Comparison of ENCODE assay signal across 20 mouse cellular contexts in the genomic region with DNA sequence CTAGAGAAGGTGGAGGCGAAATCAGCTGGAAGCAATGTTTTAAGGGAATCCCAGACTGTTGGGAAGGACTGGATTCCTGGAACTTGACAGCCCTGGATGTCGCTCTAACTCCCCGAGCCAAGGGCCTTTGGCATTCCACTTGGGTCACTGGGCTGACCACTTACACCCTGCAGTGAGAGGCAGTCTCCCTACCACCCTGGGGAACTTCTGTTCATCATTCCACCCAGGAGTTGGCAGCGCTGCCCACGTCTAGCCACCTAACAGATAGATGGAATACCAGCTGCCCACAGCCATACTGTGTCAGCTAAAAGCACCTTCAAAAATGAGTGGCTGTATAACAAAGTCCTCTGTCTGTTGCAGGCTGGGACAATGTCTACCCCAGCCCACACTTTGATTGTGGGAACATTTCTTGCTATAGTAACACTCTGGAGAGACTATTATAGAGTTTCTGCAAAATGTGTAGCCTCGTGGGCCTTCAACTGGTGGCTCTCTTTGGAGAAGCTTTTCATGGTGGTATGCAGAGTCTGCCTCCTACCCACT. TPM values are rescaled to one million over a fixed set of nuclear protein-coding genes. Genes with fewer than 3 reads are reported as not detected.
A peak's percentile ranks its signal among the peaks of the same experiment; 100 is the strongest.
DNase-seq lines count a peak whose midpoint lies in the region; ATAC-seq and TF ChIP-seq lines count a peak whose summit lies in the region.
"Had no signal": no experiment of that assay in that cellular context is flagged by ENCODE, and none has a peak within 500 bp of the region (broad histone marks: within the 10 kb centered on the region; RNA-seq: fewer than 3 reads in every experiment).

No protein-coding gene starts in this region.

- H3K4me3 ChIP-seq in heart, postnatal 0 days (ENCODE audit: low read depth, low read length) = no peak overlapping the region
- no peak overlapping the region for H3K4me3 ChIP-seq in heart, embryonic 11.5 days (ENCODE audit: low read depth, low read length)
- no peak overlapping the region for H3K4me3 ChIP-seq in midbrain, embryonic 12.5 days
- no peak overlapping the region for H3K4me3 ChIP-seq in midbrain, embryonic 16.5 days (ENCODE audit: low read depth, low read length)
- no peak overlapping the region for H3K4me3 ChIP-seq in hindbrain, embryonic 16.5 days (ENCODE audit: low read length)
- H3K4me3 ChIP-seq in liver, embryonic 11.5 days (ENCODE audit: low read depth, low read length) = no peak overlapping the region
- H3K4me3 ChIP-seq: embryonic facial prominence, embryonic 10.5 days; layer of hippocampus, adult 2 months; liver, embryonic 15.5 days; megakaryocyte, embryonic 14.5 days; neural tube, embryonic 12.5 days had no signal

- TF ChIP-seq EP300 in heart, postnatal 0 days (IDR thresholded peaks at IDR 0.05; ENCODE audit: low read depth) = no peak

- 75% methylated on average over 6 of the region's 6 CpGs for WGBS in heart, postnatal 0 days
- 75% methylated on average over 6 of the region's 6 CpGs for WGBS in heart, embryonic 11.5 days (ENCODE audit: insufficient replicate concordance)
- WGBS in midbrain, embryonic 12.5 days = 83% methylated on average over 6 of the region's 6 CpGs
- WGBS in midbrain, embryonic 16.5 days = 84% methylated on average over 6 of the region's 6 CpGs
- WGBS in hindbrain, embryonic 16.5 days = 55% methylated on average over 6 of the region's 6 CpGs
- 74% methylated on average over 6 of the region's 6 CpGs for WGBS in liver, embryonic 11.5 days

- H3K4me2 ChIP-seq in heart, postnatal 0 days (ENCODE audit: low read depth, low read length) = no peak overlapping the region
- no peak overlapping the region for H3K4me2 ChIP-seq in heart, embryonic 11.5 days
- H3K4me2 ChIP-seq in midbrain, embryonic 12.5 days (replicated peaks) = no peak overlapping the region
- no peak overlapping the region for H3K4me2 ChIP-seq in midbrain, embryonic 16.5 days (ENCODE audit: low read length)
- no peak overlapping the region for H3K4me2 ChIP-seq in hindbrain, embryonic 16.5 days (ENCODE audit: low read length)
- H3K4me2 ChIP-seq in liver, embryonic 11.5 days = no peak overlapping the region
- H3K4me2 ChIP-seq: liver, embryonic 15.5 days; neural tube, embryonic 12.5 days had no signal

- H3K27ac ChIP-seq in heart, postnatal 0 days (ENCODE audit: low read depth) = no peak overlapping the region
- H3K27ac ChIP-seq in heart, embryonic 11.5 days (ENCODE audit: low read depth, low read length) = no peak overlapping the region
- H3K27ac ChIP-seq in midbrain, embryonic 12.5 days (replicated peaks) = 0 out of 2 replicates have a peak overlapping the region, but pooled peaks have one; percentile 0
- H3K27ac ChIP-seq in midbrain, embryonic 16.5 days (ENCODE audit: low read length) = no peak overlapping the region
- H3K27ac ChIP-seq in hindbrain, embryonic 16.5 days (ENCODE audit: low read depth, low read length) = no peak overlapping the region
- H3K27ac ChIP-seq in liver, embryonic 11.5 days (ENCODE audit: low read depth, low read length) = no peak overlapping the region
- H3K27ac ChIP-seq: layer of hippocampus, adult 2 months; liver, embryonic 15.5 days; neural tube, embryonic 12.5 days had no signal

- TF ChIP-seq CTCF in heart, postnatal 0 days (IDR thresholded peaks at IDR 0.05; ENCODE audit: low read depth) = peak; percentile 7; the same call in 1 of the 2 replicates

- H3K9ac ChIP-seq in heart, postnatal 0 days (replicated peaks; ENCODE audit: low read depth, low read length) = no peak overlapping the region
- no peak overlapping the region for H3K9ac ChIP-seq in heart, embryonic 11.5 days (ENCODE audit: low read depth, low read length)
- no peak overlapping the region for H3K9ac ChIP-seq in midbrain, embryonic 12.5 days (replicated peaks)
- H3K9ac ChIP-seq in midbrain, embryonic 16.5 days (ENCODE audit: low read depth, low read length) = no peak overlapping the region
- H3K9ac ChIP-seq in hindbrain, embryonic 16.5 days (ENCODE audit: low read depth, low read length) = no peak overlapping the region
- no peak overlapping the region for H3K9ac ChIP-seq in liver, embryonic 11.5 days (ENCODE audit: low read depth, low read length)
- H3K9ac ChIP-seq: liver, embryonic 15.5 days; neural tube, embryonic 12.5 days had no signal

- ATAC-seq in cerebellum, adult (ENCODE audit: insufficient number of reproducible peaks, low FRiP score, low TSS enrichment) = no peak
- ATAC-seq in heart, postnatal 0 days (ENCODE audit: insufficient read depth, low read depth) = no peak
- ATAC-seq in heart, embryonic 11.5 days (replicated peaks; ENCODE audit: insufficient number of reproducible peaks, low FRiP score, low TSS enrichment) = no peak
- no peak for ATAC-seq in midbrain, embryonic 12.5 days (ENCODE audit: low FRiP score, low read depth)
- ATAC-seq in midbrain, embryonic 16.5 days = no peak
- ATAC-seq in hindbrain, embryonic 16.5 days = peak; percentile 67; the same call in 1 of the 2 replicates
- ATAC-seq in liver, embryonic 11.5 days (replicated peaks; ENCODE audit: low FRiP score) = no peak

- no peaks in the 10 kb centered on the region for H3K9me3 ChIP-seq in heart, postnatal 0 days (replicated peaks; ENCODE audit: control insufficient read depth, low read length)
- no peaks in the 10 kb centered on the region for H3K9me3 ChIP-seq in heart, embryonic 11.5 days (replicated peaks; ENCODE audit: control insufficient read depth, low read length)
- H3K9me3 ChIP-seq in midbrain, embryonic 12.5 days = no peaks in the 10 kb centered on the region
- no peaks in the 10 kb centered on the region for H3K9me3 ChIP-seq in midbrain, embryonic 16.5 days (replicated peaks; ENCODE audit: control insufficient read depth, low read length, poor library complexity, severe bottlenecking)
- no peaks in the 10 kb centered on the region for H3K9me3 ChIP-seq in hindbrain, embryonic 16.5 days (ENCODE audit: control insufficient read depth, low read length)
- H3K9me3 ChIP-seq in liver, embryonic 11.5 days (ENCODE audit: control insufficient read depth, low read length) = no peaks in the 10 kb centered on the region
- H3K9me3 ChIP-seq: embryonic facial prominence, embryonic 10.5 days; liver, embryonic 15.5 days; megakaryocyte, embryonic 14.5 days; neural tube, embryonic 12.5 days had no signal

- H3K4me1 ChIP-seq in heart, postnatal 0 days (ENCODE audit: control insufficient read depth, insufficient read depth) = no peaks in the 10 kb centered on the region
- H3K4me1 ChIP-seq in heart, embryonic 11.5 days (ENCODE audit: control insufficient read depth, insufficient read depth, low read length) = no peaks in the 10 kb centered on the region
- peaks cover 18% of the 10 kb centered on the region for H3K4me1 ChIP-seq in midbrain, embryonic 12.5 days
- H3K4me1 ChIP-seq in midbrain, embryonic 16.5 days (ENCODE audit: control insufficient read depth, insufficient read depth, low read length) = peaks cover 11% of the 10 kb centered on the region
- peaks cover 9% of the 10 kb centered on the region for H3K4me1 ChIP-seq in hindbrain, embryonic 16.5 days (ENCODE audit: control insufficient read depth, insufficient read depth, low read depth, low read length)
- no peaks in the 10 kb centered on the region for H3K4me1 ChIP-seq in liver, embryonic 11.5 days (replicated peaks; ENCODE audit: control insufficient read depth, insufficient read depth, low read length)
- H3K4me1 ChIP-seq: liver, embryonic 15.5 days; megakaryocyte, embryonic 14.5 days had no signal

- no peaks in the 10 kb centered on the region for H3K27me3 ChIP-seq in heart, postnatal 0 days (ENCODE audit: control insufficient read depth, insufficient read depth, low read length)
- no peaks in the 10 kb centered on the region for H3K27me3 ChIP-seq in heart, embryonic 11.5 days (ENCODE audit: control insufficient read depth, insufficient read depth, low read length)
- H3K27me3 ChIP-seq in midbrain, embryonic 12.5 days = no peaks in the 10 kb centered on the region
- H3K27me3 ChIP-seq in midbrain, embryonic 16.5 days (ENCODE audit: control insufficient read depth, insufficient read depth, low read depth, low read length) = no peaks in the 10 kb centered on the region
- no peaks in the 10 kb centered on the region for H3K27me3 ChIP-seq in hindbrain, embryonic 16.5 days (replicated peaks; ENCODE audit: control insufficient read depth, insufficient read depth, low read length)
- H3K27me3 ChIP-seq in liver, embryonic 11.5 days (replicated peaks; ENCODE audit: control insufficient read depth, insufficient read depth, low read length) = no peaks in the 10 kb centered on the region
- H3K27me3 ChIP-seq: liver, embryonic 15.5 days; neural tube, embryonic 12.5 days had no signal

- peak; percentile 30 for DNase-seq in cerebellum, adult 9-11 months
- DNase-seq in heart, postnatal 0 days (ENCODE audit: low spot score) = no peak
- no peak for DNase-seq in liver, embryonic 11.5 days (ENCODE audit: low spot score)
- DNase-seq: adrenal gland, postnatal 14 days; gastrocnemius, postnatal 14 days; kidney, adult 2 months; thymus, adult 2 months had no signal

- no peaks in the 10 kb centered on the region for H3K36me3 ChIP-seq in heart, postnatal 0 days (replicated peaks; ENCODE audit: control insufficient read depth, insufficient read depth, low read length)
- H3K36me3 ChIP-seq in heart, embryonic 11.5 days (ENCODE audit: control insufficient read depth, insufficient read depth, low read length) = no peaks in the 10 kb centered on the region
- no peaks in the 10 kb centered on the region for H3K36me3 ChIP-seq in midbrain, embryonic 12.5 days
- no peaks in the 10 kb centered on the region for H3K36me3 ChIP-seq in midbrain, embryonic 16.5 days (ENCODE audit: control insufficient read depth, insufficient read depth, low read length)
- H3K36me3 ChIP-seq in hindbrain, embryonic 16.5 days (ENCODE audit: control insufficient read depth, insufficient read depth, low read length) = no peaks in the 10 kb centered on the region
- H3K36me3 ChIP-seq in liver, embryonic 11.5 days (ENCODE audit: control insufficient read depth, insufficient read depth, low read length) = no peaks in the 10 kb centered on the region
- H3K36me3 ChIP-seq: embryonic facial prominence, embryonic 10.5 days; liver, embryonic 15.5 days; neural tube, embryonic 12.5 days had no signal

RNA-seq across cellular contexts. Expression of a gene that starts 43.3 kb away (rescaled TPM):
- not detected in 2 replicates for total RNA-seq in heart, postnatal 0 days (2014; rRNA removed; ENCODE audit: low replicate concordance)
- polyA plus RNA-seq in heart, postnatal 0 days (2015; fragmentation: Nextera tagmentation; extraction: Ambion mirVana) = not detected in 2 replicates
- not detected in 2 replicates for polyA plus RNA-seq in heart, embryonic 11.5 days (2014; fragmentation: Nextera tagmentation; extraction: Ambion mirVana)
- not detected in 2 replicates for polyA plus RNA-seq in midbrain, embryonic 12.5 days (2016; fragmentation: Nextera tagmentation; extraction: Ambion mirVana)
- not detected in 2 replicates for polyA plus RNA-seq in midbrain, embryonic 16.5 days (2015; fragmentation: Nextera tagmentation; extraction: Ambion mirVana)
- polyA plus RNA-seq in hindbrain, embryonic 16.5 days (2015; fragmentation: Nextera tagmentation; extraction: Ambion mirVana) = not detected in 2 replicates
- polyA plus RNA-seq in liver, embryonic 11.5 days (2014; fragmentation: Nextera tagmentation; extraction: Ambion mirVana) = not detected in 2 replicates
- total RNA-seq: adrenal gland, postnatal 14 days; gastrocnemius, postnatal 14 days; heart, postnatal 25 days; left cerebral cortex, postnatal 14 days had no signal
- polyA plus RNA-seq: embryonic facial prominence, embryonic 10.5 days; kidney, adult 2 months; liver, embryonic 15.5 days; neural tube, embryonic 12.5 days; spleen, adult 2 months had no signal
